Mouse (Mus musculus): Measurements from ENCODE around the gene Pid1. TPM values are rescaled to one million over a fixed set of nuclear protein-coding genes. Genes with fewer than 3 reads are reported as not detected.

The Pid1 gene
- total RNA-seq, 2 experiments from 2014 or later: 21.3 to 23.8 TPM

GRCm38 (mm10) chr1:84085361-84085760 is 278.6 kb downstream of the Pid1 start:
- DNase-seq (ENCODE audit: low spot score in 2 of 2): no peak

- no peak for DNase-seq (ENCODE audit: low spot score in 2 of 2)
Observed at GRCm38 (mm10) chr1:84079566-84079965, 284.4 kb downstream of the Pid1 start.

- DNase-seq (ENCODE audit: low spot score in 2 of 2): no peak
Observed at GRCm38 (mm10) chr1:84077023-84077422, 287.0 kb downstream of the Pid1 start.

- DNase-seq (ENCODE audit: low spot score in 2 of 2): no peak
Observed at GRCm38 (mm10) chr1:84056884-84057630, 306.9 kb downstream of the Pid1 start.

- DNase-seq (ENCODE audit: low spot score in 2 of 2): no peak
Observed at GRCm38 (mm10) chr1:84056306-84056705, 307.7 kb downstream of the Pid1 start.

- no peak for DNase-seq (ENCODE audit: low spot score in 2 of 2)
Observed at GRCm38 (mm10) chr1:84025746-84026145, 338.2 kb downstream of the Pid1 start.

GRCm38 (mm10) chr1:84012871-84013375 is 351.1 kb downstream of the Pid1 start:
- no peak for DNase-seq (ENCODE audit: low spot score in 2 of 2)

- no peak for DNase-seq (ENCODE audit: low spot score in 2 of 2)
Observed at GRCm38 (mm10) chr1:84002630-84003029, 361.4 kb downstream of the Pid1 start.

Small RNA genes within 50 kb of the gene (microRNA-seq; reads per million reads assigned to microRNA genes)
- gene Mir6353 (ENCODE audit: borderline number of aligned reads in 2 of 2): 0 reads per million in 2 experiments
